Mouse (Mus musculus): ENCODE results near the gene Sost.

- TF ChIP-seq CTCF (IDR thresholded peaks at IDR 0.05; ENCODE audit: extremely low read depth, insufficient read depth, low read length) (no peak), POLR2A (IDR thresholded peaks at IDR 0.05; ENCODE audit: extremely low read depth, insufficient read depth, low read length) (no peak)
Measured at GRCm38 (mm10) chr11:101946525-101946924, 20.3 kb downstream of the Sost start.

Measured in cortical plate, adult 2 months (tissue).